Mouse (Mus musculus) inflammation-experienced regulatory T-cells, adult 6 months (primary cell): Measurements from ENCODE around the gene Ddx39b. TPM values are rescaled to one million over a fixed set of nuclear protein-coding genes. Genes with fewer than 3 reads are reported as not detected.
"Not testable (repeated sequence)": the region's sequence is repeated elsewhere in the genome, so short reads cannot be mapped to it uniquely, and the experiment has no call there.

Source experiments
- ATAC-seq: one replicate; pipeline ENCODE4 v1.8.0; 2017
- polyA plus RNA-seq, 3 experiments: library from polyadenylated mRNA; unstranded; fragments of 100-300 nt; shearing (Covaris generic); gene quantifications; one replicate each; pipeline ENCODE4 v1.2.1; 2017

Gene Ddx39b
- polyA plus RNA-seq, 3 experiments from 2014 or later, result 194 to 276 (median 261) TPM

DNA sequence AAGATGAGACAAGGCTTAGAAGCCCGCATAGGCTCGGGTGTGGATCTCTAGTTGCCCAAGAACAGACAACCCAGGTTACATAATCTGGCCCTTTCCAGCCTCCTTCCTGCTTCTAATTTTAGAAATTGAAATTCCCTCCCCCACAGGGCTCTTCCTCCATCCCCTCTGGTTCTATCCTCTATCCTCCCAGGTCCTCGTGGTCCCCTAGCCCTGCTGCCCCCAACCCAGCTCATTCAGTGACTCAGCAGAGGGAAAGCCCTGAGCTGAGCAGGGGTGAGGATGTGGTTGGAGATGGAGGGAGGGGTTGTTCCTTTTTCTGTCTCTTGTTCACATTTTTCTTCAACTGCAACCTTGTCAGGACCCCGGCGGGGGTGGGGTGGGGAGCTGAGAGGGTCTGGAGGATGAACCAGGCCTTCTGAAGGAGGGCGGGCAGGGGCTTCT, 21.9 kb upstream of the Ddx39b start:
- peak; percentile 83 for ATAC-seq

- peak; percentile 3 for ATAC-seq
These were observed 21.2 kb upstream of the Ddx39b start, which contains the start of gene Gm16181 for GRCm38 (mm10) chr17:35220156-35220952. Gene Gm16181 (plus strand): TSS chr17:35220834.

DNA sequence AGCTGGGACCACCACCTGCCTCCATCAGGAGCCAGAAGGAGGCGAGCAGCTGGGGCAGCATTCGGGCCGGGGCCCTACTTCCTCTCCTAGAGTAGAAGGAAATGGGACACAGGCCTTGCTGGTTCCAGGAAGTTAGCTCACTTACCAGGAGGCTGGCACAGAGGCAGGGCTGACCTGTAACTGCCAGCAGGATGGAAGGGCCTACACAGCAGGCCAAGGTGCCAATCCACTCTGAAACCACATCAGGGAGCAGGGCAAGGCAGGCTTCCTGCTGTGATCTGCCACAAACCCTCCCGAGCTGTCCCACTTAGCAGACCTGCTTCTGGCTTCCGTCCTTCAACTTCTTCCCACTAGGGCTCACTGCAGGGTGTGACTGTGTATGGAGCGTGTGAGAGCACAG, 19.2 kb upstream of the Ddx39b start:
- no peak for ATAC-seq

DNA sequence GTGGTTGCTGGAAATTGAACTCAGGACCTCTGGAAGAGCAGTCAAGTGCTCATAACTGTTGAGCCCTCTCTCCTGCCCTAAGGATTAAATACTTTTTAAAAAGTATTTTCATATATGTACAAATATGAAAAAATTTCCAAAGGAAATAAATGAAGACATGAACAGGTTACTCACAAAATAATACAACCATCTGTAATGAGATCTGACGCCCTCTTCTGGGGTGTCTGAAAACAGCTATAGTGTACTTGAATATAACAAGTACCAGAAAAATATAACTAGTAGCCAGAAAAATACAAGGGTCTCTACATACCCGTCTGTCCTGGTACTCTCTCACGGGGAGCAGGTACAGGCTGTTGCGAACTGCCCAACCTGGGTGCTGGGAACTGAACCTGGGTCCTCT, 16.9 kb upstream of the Ddx39b start:
- no peak for ATAC-seq

DNA sequence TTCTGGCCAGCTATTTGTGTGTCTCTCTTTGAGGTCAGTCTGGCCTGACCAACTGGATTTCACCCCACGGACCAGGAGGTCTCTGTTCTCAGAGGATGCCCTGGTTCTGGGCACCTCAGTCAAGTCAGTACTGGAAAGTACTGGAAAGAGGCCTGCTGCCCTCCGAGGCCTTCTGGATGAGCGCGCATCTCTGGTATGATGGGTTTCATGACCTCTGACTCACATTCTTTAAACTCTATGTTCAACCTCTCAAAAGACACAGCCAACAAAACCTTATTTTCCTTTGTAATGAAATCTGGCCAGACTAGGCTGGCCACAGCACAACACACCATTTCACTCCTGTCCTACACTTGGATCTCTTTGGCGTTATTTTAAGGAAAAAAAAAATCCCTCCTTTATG, 16.1 kb upstream of the Ddx39b start:
- ATAC-seq, result no peak

DNA sequence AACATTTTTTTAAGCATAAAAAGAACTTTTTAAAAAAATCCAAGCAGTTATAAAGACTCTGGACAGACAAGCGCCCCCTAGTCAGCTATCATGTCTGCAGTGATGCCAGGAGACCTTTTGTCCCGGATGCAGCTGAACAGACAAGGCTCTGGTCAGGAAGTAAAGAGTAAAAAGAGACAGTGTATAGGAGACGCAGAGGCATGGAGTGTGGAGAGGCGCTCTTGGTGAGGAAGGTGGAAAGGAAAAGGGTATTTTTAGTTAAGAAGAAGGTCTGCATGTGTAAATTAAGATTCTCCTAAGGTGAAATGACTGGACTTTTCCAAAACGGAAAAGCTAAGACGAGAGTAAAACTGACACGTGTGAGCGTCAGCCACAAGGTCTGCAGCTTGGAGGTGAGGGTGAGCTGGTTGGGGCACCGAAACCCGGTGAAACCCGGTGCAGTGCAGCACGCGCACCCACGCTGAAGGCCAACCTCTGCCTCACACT, 14.9 kb upstream of the Ddx39b start:
- peak; percentile 35 for ATAC-seq

GRCm38 (mm10) chr17:35231022-35231421, 10.5 kb upstream of the Ddx39b start:
- peak; percentile 57 for ATAC-seq

DNA sequence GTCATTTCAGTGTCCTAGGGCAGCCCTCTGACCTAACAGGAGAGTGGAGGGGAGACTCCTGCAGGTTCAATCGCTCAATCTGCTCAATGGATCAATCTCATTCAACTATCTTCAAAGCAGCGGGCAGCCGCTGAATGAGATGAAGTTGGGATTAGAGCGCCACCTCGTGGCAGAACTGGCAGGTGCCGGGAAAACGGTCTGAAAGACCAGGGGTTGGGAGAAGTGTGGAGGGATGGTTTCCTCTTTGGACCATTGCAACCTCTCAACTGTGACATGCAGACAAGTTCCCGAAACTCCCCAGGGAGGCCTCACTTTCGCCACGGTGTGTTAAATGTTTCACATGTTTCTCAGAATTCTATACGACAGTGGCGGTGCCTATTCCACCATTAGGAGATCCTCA, 9.5 kb upstream of the Ddx39b start:
- no peak for ATAC-seq

- ATAC-seq, result peak; percentile 15
These were observed 8.9 kb upstream of the Ddx39b start for GRCm38 (mm10) chr17:35232659-35233058.

DNA sequence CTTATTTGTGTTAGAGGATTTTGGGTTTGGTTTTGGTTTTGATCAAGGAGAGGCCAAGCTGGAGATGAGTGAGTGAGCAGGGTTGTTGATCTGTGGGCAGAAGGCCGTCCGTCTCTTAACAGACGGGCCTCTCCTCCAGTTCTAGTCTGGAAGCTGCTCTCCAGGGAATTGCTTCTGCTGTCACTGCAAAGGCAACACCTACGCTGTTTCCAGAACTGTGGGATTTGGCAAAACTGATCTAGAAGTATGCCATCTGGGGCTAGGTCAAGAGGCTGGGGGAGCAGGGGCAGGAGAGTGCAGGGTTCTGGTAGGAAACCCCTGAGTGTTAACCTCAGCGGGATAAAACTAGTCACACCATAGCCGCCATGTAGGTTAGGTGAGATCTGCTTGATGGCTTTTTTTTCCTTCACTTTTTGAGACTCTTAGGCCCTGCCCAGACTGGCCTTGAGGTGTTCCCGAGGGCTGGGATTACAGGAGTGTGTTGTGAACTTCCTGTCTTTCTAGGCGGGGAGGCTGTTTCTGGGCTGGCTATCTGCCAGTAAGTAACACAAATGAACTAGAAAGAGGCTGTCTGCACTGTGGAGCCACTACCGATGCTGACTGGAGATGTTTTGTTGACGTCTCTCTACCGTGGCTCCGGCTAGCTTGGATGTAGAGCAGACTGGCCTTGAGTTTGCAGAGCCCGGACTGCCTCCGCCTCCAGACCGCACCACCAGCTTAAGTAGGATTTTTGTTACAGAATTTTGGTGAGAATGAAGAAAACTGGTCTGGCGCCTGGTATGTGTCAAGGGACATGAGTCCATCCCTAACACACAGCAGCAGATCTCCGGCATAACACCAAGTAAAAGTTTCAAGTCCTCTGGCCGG, 8.2 kb upstream of the Ddx39b start, which contains the start of gene Atp6v1g2:
TSS of gene Atp6v1g2 (plus strand) at position 547 of the 867 bp plus-strand sequence.
- no peak for ATAC-seq

- not testable (repeated sequence) for ATAC-seq
These were observed 7.5 kb upstream of the Ddx39b start for GRCm38 (mm10) chr17:35234090-35234489.

DNA sequence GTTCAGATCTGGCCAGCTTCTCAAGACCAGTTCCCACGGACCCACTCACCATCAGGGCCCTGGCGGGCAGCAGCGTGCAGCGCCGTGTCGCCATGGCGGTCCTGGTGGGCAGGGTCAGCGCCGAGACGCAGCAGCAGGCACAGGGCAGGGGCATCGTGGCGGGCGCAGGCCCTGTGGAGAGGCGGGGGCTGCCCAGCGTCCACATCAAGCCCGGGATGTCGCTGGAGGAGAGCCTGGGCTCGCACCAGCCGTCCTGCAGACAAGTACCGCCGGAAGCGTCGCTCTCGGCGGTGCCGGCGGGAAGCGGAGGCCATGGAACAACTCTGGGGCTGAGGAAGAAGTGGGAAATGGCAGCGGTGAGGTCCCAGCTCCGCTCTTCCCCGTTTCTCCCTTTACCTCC, 6.6 kb upstream of the Ddx39b start:
- ATAC-seq, result no peak

GRCm38 (mm10) chr17:35235614-35236389, 5.7 kb upstream of the Ddx39b start, which contains the start of gene Nfkbil1:
Gene Nfkbil1 (minus strand): TSS chr17:35235792.
- ATAC-seq, result peak; percentile 52

GRCm38 (mm10) chr17:35236390-35236746, 5.2 kb upstream of the Ddx39b start:
- peak; percentile 64 for ATAC-seq

- ATAC-seq, result no peak
These were observed 4.5 kb upstream of the Ddx39b start for GRCm38 (mm10) chr17:35236996-35237395.

DNA sequence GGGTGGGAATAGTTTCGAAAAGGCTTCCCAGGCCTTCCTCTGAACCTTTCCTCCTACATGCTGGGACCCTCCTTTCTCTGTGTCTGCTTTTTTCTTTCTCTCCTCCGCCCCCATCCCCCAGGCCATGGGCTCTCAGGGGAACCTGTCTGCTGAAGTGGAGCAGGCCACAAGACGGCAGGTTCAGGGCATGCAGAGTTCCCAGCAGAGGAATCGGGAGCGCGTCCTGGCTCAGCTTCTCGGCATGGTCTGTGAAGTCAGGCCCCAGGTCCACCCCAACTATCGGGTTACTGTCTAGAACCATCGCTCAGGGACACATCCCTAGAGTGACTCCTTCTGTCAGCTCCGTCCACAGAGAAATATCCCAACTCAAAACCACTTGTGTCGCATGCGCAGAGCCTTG, 4.0 kb upstream of the Ddx39b start:
- no peak for ATAC-seq

DNA sequence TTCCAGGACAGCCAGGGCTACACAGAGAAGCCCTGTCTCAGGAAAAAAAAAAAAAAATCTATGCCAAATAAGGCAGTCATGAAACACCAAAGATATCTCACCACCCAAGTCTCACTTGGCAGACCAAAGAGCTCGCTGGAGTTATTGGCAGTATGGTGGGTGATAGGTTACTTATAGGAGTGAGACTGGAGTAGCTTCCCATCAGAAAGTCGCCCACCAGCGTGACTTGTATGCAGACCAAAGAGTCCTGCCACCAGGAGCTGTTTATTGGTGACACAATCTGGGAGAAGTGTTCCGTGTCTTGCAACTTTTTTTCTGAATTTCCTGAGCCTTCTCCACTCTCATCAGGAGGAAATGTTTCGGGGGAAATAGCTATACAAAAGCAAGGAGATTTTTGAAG, 1.8 kb upstream of the Ddx39b start:
- ATAC-seq, result no peak

GRCm38 (mm10) chr17:35240384-35241304, 902 bp upstream of the Ddx39b start:
- ATAC-seq, result no peak

DNA sequence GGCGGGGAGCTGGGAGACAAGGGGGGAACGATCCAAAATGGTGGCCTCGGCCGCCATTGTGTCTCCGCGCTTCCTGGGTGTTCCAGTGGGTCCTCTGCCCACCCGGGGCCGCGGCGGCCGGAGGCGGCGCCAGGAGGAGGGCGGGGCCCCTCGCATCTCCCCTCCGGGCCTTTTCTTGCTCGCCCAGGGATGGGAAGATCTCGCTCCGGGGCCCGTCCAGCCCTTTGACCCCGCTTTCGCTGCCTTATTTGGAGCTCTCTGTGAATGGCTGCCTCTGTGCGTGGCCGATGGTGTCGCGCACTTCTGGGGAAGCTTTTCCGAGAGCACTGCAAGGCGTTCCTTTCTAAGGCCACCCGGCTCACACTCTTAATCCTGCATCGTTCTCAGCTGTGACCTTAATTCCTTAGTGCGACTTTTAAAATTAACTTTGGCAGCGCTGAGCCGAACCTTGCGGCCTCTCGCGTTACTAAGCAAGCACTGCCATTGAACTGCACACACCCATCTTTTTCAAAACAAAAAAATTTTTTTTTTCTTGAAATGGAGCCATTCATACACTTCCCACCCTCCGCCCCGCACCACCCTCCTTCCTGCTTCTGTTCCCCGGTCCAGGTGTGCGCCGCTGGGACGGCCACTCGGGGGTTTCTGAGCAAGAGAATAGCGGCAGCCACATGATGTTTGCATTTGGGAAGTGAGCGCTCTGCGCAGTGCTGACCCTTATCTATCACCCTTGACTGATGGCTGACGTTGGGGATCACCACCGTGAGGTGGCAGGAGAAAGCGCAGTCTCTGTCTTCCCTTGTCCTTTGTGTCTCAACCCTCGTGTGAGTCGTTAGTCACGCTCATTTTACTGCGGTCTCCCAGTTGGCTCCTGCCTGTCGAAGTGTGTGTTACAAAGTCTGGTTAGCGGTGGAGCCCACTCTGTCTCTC, 732 bp downstream of the Ddx39b start:
- peak; percentile 43 for ATAC-seq

DNA sequence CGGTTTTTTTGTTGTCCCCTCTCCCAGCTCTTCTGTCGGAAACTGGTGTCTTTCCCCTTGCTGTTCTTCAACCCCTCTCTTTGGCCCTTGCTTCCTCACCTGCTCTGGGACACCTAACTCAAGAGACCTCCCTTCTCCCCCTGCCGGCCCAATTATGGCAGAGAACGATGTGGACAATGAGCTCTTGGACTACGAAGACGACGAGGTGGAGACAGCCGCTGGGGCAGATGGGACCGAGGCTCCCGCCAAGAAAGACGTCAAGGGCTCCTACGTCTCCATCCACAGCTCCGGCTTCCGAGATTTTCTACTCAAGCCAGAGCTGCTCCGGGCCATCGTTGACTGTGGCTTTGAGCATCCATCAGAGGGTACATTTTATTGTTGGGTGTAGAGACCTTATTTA, 1.5 kb downstream of the Ddx39b start:
- no peak for ATAC-seq
